Mouse (Mus musculus): ENCODE results near the gene Vmn2r73.

Vmn2r73 gene

GRCm38 (mm10) chr7:85876166-85876565 lies at the start of gene Vmn2r73:
Gene Vmn2r73, minus strand, starts transcription at chr7:85876266.
- DNase-seq (ENCODE audit: low read depth, low spot score) = no peak

GRCm38 (mm10) chr7:85840090-85840948 lies 35.7 kb downstream of the Vmn2r73 start:
- peak; percentile 10 for DNase-seq (ENCODE audit: low read depth, low spot score)

GRCm38 (mm10) chr7:85818092-85818491 lies 58.0 kb downstream of the Vmn2r73 start:
- DNase-seq (ENCODE audit: low read depth, low spot score) = peak; percentile 62
